Mouse (Mus musculus) MEL (cell line): ENCODE results near the gene Cox17. TPM values are rescaled to one million over a fixed set of nuclear protein-coding genes. Genes with fewer than 3 reads are reported as not detected.

Experiments used
- DNase-seq: peaks from one replicate; pipeline ENCODE4 v3.0.0; 2011; ENCODE audit warnings: low read depth, low spot score
- H3K27ac ChIP-seq: 2 replicates; pipeline ENCODE4 v1.5.1; 2012; ENCODE audit warnings: low read depth, mild to moderate bottlenecking, control low read depth, low read length, moderate library complexity; ENCODE audit not compliant: control insufficient read depth
- H3K27me3 ChIP-seq, 2 experiments: fragments of 150-350 bp in 1 of 2; sonication (generic) in 1 of 2; 2 replicates each; pipeline ENCODE4 v1.6.1; 2012; ENCODE audit warnings: low read length in 2 of 2, mild to moderate bottlenecking in 2 of 2, improper control_type of control experiment in 1 of 2, moderate library complexity in 1 of 2; ENCODE audit not compliant: insufficient read depth in 2 of 2, control insufficient read depth in 1 of 2
- H3K36me3 ChIP-seq, 2 experiments: 2 replicates each; pipeline ENCODE4 v1.6.1; 2012 to 2014; ENCODE audit warnings: low read length in 2 of 2, improper control_type of control experiment in 1 of 2, inconsistent platforms in 1 of 2, mild to moderate bottlenecking in 1 of 2; ENCODE audit not compliant: insufficient read depth in 2 of 2, control insufficient read depth in 1 of 2
- H3K4me1 ChIP-seq, 2 experiments: fragments of 150-350 bp in 1 of 2; sonication (generic) in 1 of 2; 2 replicates each; pipeline ENCODE4 v1.6.1; 2012; ENCODE audit warnings: low read length in 2 of 2, improper control_type of control experiment in 1 of 2, mild to moderate bottlenecking in 1 of 2; ENCODE audit not compliant: insufficient read depth in 2 of 2, control insufficient read depth in 1 of 2
- H3K4me3 ChIP-seq, 2 experiments: fragments of 150-350 bp in 1 of 2; sonication (generic) in 1 of 2; 2 replicates each; pipeline ENCODE4 v1.5.1; 2012; ENCODE audit warnings: low read depth in 2 of 2, low read length in 2 of 2, mild to moderate bottlenecking in 2 of 2, moderate library complexity in 2 of 2, control low read depth in 1 of 2, improper control_type of control experiment in 1 of 2; ENCODE audit not compliant: control insufficient read depth in 1 of 2, insufficient read depth in 1 of 2
- H3K79me2 ChIP-seq: 2 replicates; pipeline ENCODE4 v1.6.1; 2012; ENCODE audit warnings: mild to moderate bottlenecking, low read length, moderate library complexity; ENCODE audit not compliant: control insufficient read depth, poor library complexity, insufficient read depth
- H3K9ac ChIP-seq: 2 replicates; pipeline ENCODE4 v1.6.1; 2012; ENCODE audit warnings: low read depth, mild to moderate bottlenecking, control low read depth, low read length, moderate library complexity; ENCODE audit not compliant: control insufficient read depth, poor library complexity, severe bottlenecking
- H3K9me3 ChIP-seq: fragments of 150-350 bp; sonication (generic); replicated peaks from 2 replicates; pipeline ENCODE4 v1.6.1; 2012; ENCODE audit warnings: mild to moderate bottlenecking, low read length, improper control_type of control experiment, moderate library complexity; ENCODE audit not compliant: insufficient read depth
- BHLHE40 ChIP-seq: IDR thresholded peaks from 2 replicates; pipeline ENCODE4 v1.6.1; 2012; ENCODE audit warnings: low read depth, mild to moderate bottlenecking, inconsistent platforms, low read length, improper control_type of control experiment, borderline replicate concordance
- CHD2 ChIP-seq: IDR thresholded peaks from 2 replicates; pipeline ENCODE4 v1.6.1; 2011; ENCODE audit warnings: low read length, improper control_type of control experiment
- ELF1 ChIP-seq: IDR thresholded peaks from 2 replicates; pipeline ENCODE4 v1.6.1; 2014; ENCODE audit warnings: low read depth, mild to moderate bottlenecking, inconsistent platforms, low read length, improper control_type of control experiment, moderate library complexity
- GABPA ChIP-seq: IDR thresholded peaks from 2 replicates; pipeline ENCODE4 v1.6.1; 2012; ENCODE audit warnings: low read depth, mild to moderate bottlenecking, inconsistent platforms, low read length, improper control_type of control experiment, moderate library complexity
- KAT2A ChIP-seq: conservative IDR thresholded peaks from 2 replicates; pipeline ENCODE4 v1.6.1; 2012; ENCODE audit warnings: low read depth, low read length, improper control_type of control experiment, inconsistent platforms
- MAFK ChIP-seq: IDR thresholded peaks from 2 replicates; pipeline ENCODE4 v1.6.1; 2011; ENCODE audit warnings: low read depth, mild to moderate bottlenecking, low read length, improper control_type of control experiment, borderline replicate concordance
- MAX ChIP-seq: IDR thresholded peaks from 2 replicates; pipeline ENCODE4 v1.6.1; 2011; ENCODE audit warnings: low read length, improper control_type of control experiment
- MEF2A ChIP-seq: IDR thresholded peaks from 2 replicates; pipeline ENCODE4 v1.6.1; 2014; ENCODE audit warnings: low read depth, mild to moderate bottlenecking, inconsistent platforms, low read length, improper control_type of control experiment; ENCODE audit not compliant: poor library complexity, insufficient replicate concordance, severe bottlenecking; ENCODE audit errors: extremely low read depth
- MYB ChIP-seq: IDR thresholded peaks from 2 replicates; pipeline ENCODE4 v1.6.1; 2011; ENCODE audit warnings: mild to moderate bottlenecking, low read depth, low read length, improper control_type of control experiment
- POLR2A ChIP-seq, 2 experiments: IDR thresholded peaks; 2 replicates each; pipeline ENCODE4 v1.6.1; 2011 to 2012; ENCODE audit warnings: low read length in 2 of 2, mild to moderate bottlenecking in 2 of 2, control low read depth in 1 of 2, improper control_type of control experiment in 1 of 2, low read depth in 1 of 2, moderate library complexity in 1 of 2; ENCODE audit not compliant: control insufficient read depth in 1 of 2, insufficient read depth in 1 of 2, poor library complexity in 1 of 2
- POLR2AphosphoS2 ChIP-seq: IDR thresholded peaks from 2 replicates; pipeline ENCODE4 v1.6.1; 2011; ENCODE audit warnings: low read length, improper control_type of control experiment
- POLR2AphosphoS5 ChIP-seq: IDR thresholded peaks from 2 replicates; pipeline ENCODE4 v1.6.1; 2012; ENCODE audit warnings: low read depth, borderline replicate concordance, mild to moderate bottlenecking, inconsistent platforms, low read length, moderate library complexity, mixed read lengths
- RAD21 ChIP-seq: IDR thresholded peaks from 2 replicates; pipeline ENCODE4 v1.6.1; 2011; ENCODE audit warnings: mild to moderate bottlenecking, low read depth, low read length, improper control_type of control experiment
- RCOR1 ChIP-seq: IDR thresholded peaks from 2 replicates; pipeline ENCODE4 v1.6.1; 2012; ENCODE audit warnings: low read depth, mild to moderate bottlenecking, inconsistent platforms, low read length, improper control_type of control experiment
- TAL1 ChIP-seq: IDR thresholded peaks from 2 replicates; pipeline ENCODE4 v1.6.1; 2012; ENCODE audit warnings: mild to moderate bottlenecking, inconsistent platforms, low read length, moderate library complexity, mixed read lengths
- TCF12 ChIP-seq: IDR thresholded peaks from 2 replicates; pipeline ENCODE4 v1.6.1; 2014; ENCODE audit warnings: low read depth, mild to moderate bottlenecking, inconsistent platforms, low read length, improper control_type of control experiment, moderate library complexity
- USF1 ChIP-seq: IDR thresholded peaks from 2 replicates; pipeline ENCODE4 v1.6.1; 2014; ENCODE audit warnings: low read depth, mild to moderate bottlenecking, inconsistent platforms, low read length, improper control_type of control experiment, moderate library complexity
- USF2 ChIP-seq, 2 experiments: IDR thresholded peaks; 2 replicates each; pipeline ENCODE4 v1.6.1; 2011 to 2012; ENCODE audit warnings: improper control_type of control experiment in 2 of 2, low read length in 2 of 2, borderline replicate concordance in 1 of 2, inconsistent platforms in 1 of 2, low read depth in 1 of 2, mild to moderate bottlenecking in 1 of 2; ENCODE audit not compliant: insufficient read depth in 1 of 2
- ZKSCAN1 ChIP-seq: IDR thresholded peaks from 2 replicates; pipeline ENCODE4 v1.6.1; 2012; ENCODE audit warnings: low read depth, mild to moderate bottlenecking, inconsistent platforms, low read length, improper control_type of control experiment, moderate library complexity
- ZMIZ1 ChIP-seq: IDR thresholded peaks from 2 replicates; pipeline ENCODE4 v1.6.1; 2012; ENCODE audit warnings: low read depth, mild to moderate bottlenecking, inconsistent platforms, low read length, improper control_type of control experiment, moderate library complexity
- ZNF384 ChIP-seq: IDR thresholded peaks from 2 replicates; pipeline ENCODE4 v1.6.1; 2012; ENCODE audit warnings: low read depth, mild to moderate bottlenecking, inconsistent platforms, low read length, improper control_type of control experiment
- polyA plus RNA-seq, 2 experiments: library from polyadenylated mRNA; stranded (reverse) in 1 of 2; unstranded in 1 of 2; fragments of >175 nt in 1 of 2; fragments of >200 nt in 1 of 2; gene quantifications; 2 replicates each; pipeline versions ENCODE4 v1.2.1 to v1.2.4; 2012; ENCODE audit warnings: low replicate concordance in 2 of 2, low read depth in 1 of 2; ENCODE audit not compliant: insufficient read length in 2 of 2, insufficient read depth in 1 of 2, missing spikeins in 1 of 2
- total RNA-seq: library from RNA; depleted of rRNA; stranded (reverse); fragments of 300-350 nt; gene quantifications from 2 replicates; pipeline ENCODE4 v1.2.3, GENCODE M21; 2012

Cox17 gene
- total and polyA plus RNA-seq, 3 experiments = 269 to 295 TPM; not detected in 1

DNA sequence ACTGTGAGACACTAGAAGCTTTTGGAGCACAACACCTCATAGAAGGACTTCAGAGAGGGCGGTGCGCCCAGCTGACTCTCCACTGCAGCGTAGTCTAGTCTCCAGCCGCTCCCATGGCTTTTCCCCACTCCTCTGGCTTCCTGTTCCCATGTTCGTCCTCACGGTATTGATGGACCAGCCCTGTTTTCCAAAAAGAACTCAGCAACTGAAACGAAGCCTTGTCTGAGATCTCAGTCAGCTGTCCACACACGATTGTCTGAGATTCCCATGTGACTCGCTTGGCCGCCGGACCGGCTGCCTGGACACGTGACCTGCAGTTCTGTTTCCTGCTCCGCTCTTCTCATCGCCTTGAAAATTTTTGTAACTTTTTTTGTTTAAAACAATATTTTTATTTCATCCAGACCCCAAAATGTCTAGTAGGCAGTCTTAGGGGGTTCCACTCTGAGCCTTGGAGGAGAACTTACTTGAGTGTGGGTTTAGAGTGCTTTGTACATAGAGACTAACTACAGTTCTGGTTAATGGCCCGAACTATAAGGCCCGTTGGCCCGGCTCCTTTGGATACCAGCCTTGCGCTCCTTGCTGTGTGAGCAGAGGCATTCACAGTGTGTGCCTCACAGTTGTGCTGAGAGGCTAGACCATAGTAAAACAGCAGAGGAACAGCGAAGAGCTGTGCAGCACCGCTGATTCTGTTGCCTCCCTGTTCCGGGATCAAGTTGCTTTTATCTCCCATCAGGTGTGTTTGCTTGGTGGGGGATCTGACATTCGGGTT, 45.5 kb downstream of the Cox17 start:
- Histone ChIP-seq H3K27me3 (no peaks in the 10 kb centered on the region), H3K27ac (no peak overlapping the region), H3K4me1 (peaks cover 7 to 25% of the 10 kb centered on the region in 2 experiments)

DNA sequence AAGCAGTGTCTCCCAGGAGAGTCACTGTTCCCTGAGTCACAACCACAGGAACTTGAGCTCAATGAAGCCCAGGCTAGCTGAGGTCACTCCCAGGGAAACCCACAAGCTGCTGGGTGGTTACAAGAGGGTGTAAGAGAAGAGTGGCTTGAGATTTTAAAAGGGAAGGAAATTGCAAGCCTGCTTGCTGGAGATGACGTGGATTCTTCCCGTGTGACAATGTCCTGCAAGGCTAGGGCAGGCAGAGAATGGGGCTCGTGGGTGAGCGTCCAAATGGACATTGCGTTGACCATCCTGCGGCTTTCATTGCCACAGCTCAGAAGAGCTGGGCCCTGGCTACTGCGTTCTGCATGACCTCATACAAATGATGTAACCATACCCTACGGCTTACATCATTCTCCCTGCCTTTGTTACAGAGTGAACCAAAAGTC, 47.4 kb downstream of the Cox17 start:
- TF ChIP-seq ELF1 (no peak), MYB (no peak), BHLHE40 (no peak), ZNF384 (no peak), TCF12 (no peak), MAFK (no peak), TAL1 (no peak), ZMIZ1 (no peak), MEF2A (no peak), POLR2A (IDR thresholded peaks at IDR 0.05; ENCODE audit: control insufficient read depth in 1 of 2, insufficient read depth in 1 of 2, low read depth in 1 of 2, low read length in 2 of 2, poor library complexity in 1 of 2) (no peak), POLR2AphosphoS5 (no peak), ZKSCAN1 (no peak), KAT2A (no peak), USF1 (no peak), USF2 (IDR thresholded peaks at IDR 0.05; ENCODE audit: borderline replicate concordance in 1 of 2, insufficient read depth in 1 of 2, low read depth in 1 of 2, low read length in 2 of 2) (no peak), RCOR1 (no peak), MAX (no peak), POLR2AphosphoS2 (no peak)
- no peak overlapping the region for H3K4me3 ChIP-seq
- H3K27ac ChIP-seq = no peak overlapping the region
- no peak overlapping the region for H3K9ac ChIP-seq
- H3K4me1 ChIP-seq = peaks cover 7 to 23% of the 10 kb centered on the region in 2 experiments
- H3K27me3 ChIP-seq = no peaks in the 10 kb centered on the region
- peaks cover 0 to 20% of the 10 kb centered on the region in 2 experiments; a peak in 2 of 4 replicates for H3K36me3 ChIP-seq
- no peaks in the 10 kb centered on the region for H3K9me3 ChIP-seq
- no peak for DNase-seq
- no peaks in the 10 kb centered on the region for H3K79me2 ChIP-seq

More for the DNA sequence above, 45.5 kb downstream of the Cox17 start:
- Histone ChIP-seq H3K4me3 (no peak overlapping the region), H3K36me3 (peaks cover 0 to 22% of the 10 kb centered on the region in 2 experiments; a peak in 2 of 4 replicates)
- TF ChIP-seq GABPA (no peak), MEF2A (no peak), CHD2 (no peak), RAD21 (no peak)
- TF ChIP-seq, all 39 proteins: peak for 0
- Histone ChIP-seq H3K9me3 (no peaks in the 10 kb centered on the region), H3K9ac (no peak overlapping the region), H3K79me2 (no peaks in the 10 kb centered on the region)
- no peak for DNase-seq
